Mouse (Mus musculus): ENCODE data around the gene Nodal. TPM values are rescaled to one million over a fixed set of nuclear protein-coding genes. Genes with fewer than 3 reads are reported as not detected.

Nodal gene
- 0.12 and 0.13 TPM in 2 replicates for polyA plus RNA-seq (2014; fragmentation: Nextera tagmentation; extraction: Ambion mirVana)

- peak within 1 kb of the TSS; percentile 46 for H3K9ac ChIP-seq (replicated peaks; ENCODE audit: low read depth, low read length)
- peak within 1 kb of the TSS; percentile 36 for H3K4me3 ChIP-seq (ENCODE audit: low read depth, low read length)
- peaks cover 33% of the 10 kb centered on the region for H3K27me3 ChIP-seq (ENCODE audit: control insufficient read depth, insufficient read depth, low read length)
- no peak within 1 kb of the TSS for H3K27ac ChIP-seq (ENCODE audit: low read depth, low read length)
- WGBS, result 17% methylated on average over 10 of the region's 10 CpGs
- no peaks in the 10 kb centered on the region for H3K9me3 ChIP-seq (ENCODE audit: control insufficient read depth, low read length)
- peak within 1 kb of the TSS; percentile 79 for H3K4me2 ChIP-seq (ENCODE audit: low read depth, low read length)
- no peak for ATAC-seq (ENCODE audit: low read depth)
- H3K36me3 ChIP-seq (ENCODE audit: control insufficient read depth, insufficient read depth, low read length), result no peaks in the 10 kb centered on the region
- H3K4me1 ChIP-seq (ENCODE audit: control insufficient read depth, insufficient read depth, low read length), result 0 out of 2 replicates have a peak, but pooled peaks cover 8% of the 10 kb centered on the region
These were observed at the start of gene Nodal for GRCm38 (mm10) chr10:61417672-61418071. TSS of gene Nodal (plus strand) at chr10:61417972.

DNA sequence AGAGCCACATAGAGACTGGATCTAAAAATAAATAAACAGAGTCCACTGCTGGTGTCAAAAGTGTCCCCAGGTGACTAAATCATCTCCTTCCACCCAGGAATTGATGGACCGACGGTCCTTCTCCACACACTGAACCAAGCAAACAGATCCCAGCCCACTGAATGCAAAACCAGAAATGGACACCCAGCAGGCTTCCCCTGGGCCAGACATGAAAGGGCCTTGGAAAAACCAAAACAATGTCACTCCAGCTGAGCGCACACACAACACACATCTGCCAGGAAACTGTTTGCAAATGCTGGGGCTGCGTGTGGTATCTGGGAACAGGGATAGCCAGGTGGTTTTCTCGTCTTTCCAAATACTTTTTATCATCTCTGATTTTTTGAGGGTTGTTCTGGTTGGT is 48.0 kb upstream of the Nodal start:
- H3K4me3 ChIP-seq (ENCODE audit: low read depth, low read length), result no peak overlapping the region
- no peak for ATAC-seq (ENCODE audit: low read depth)
- H3K27ac ChIP-seq (ENCODE audit: low read depth, low read length), result no peak overlapping the region
- H3K9me3 ChIP-seq (ENCODE audit: control insufficient read depth, low read length), result no peaks in the 10 kb centered on the region
- 75% methylated on average over 5 of the region's 5 CpGs for WGBS
- no peak overlapping the region for H3K4me2 ChIP-seq (ENCODE audit: low read depth, low read length)
- H3K27me3 ChIP-seq (ENCODE audit: control insufficient read depth, insufficient read depth, low read length), result no peaks in the 10 kb centered on the region
- H3K9ac ChIP-seq (replicated peaks; ENCODE audit: low read depth, low read length), result no peak overlapping the region
- no peaks in the 10 kb centered on the region for H3K4me1 ChIP-seq (ENCODE audit: control insufficient read depth, insufficient read depth, low read length)
- no peaks in the 10 kb centered on the region for H3K36me3 ChIP-seq (ENCODE audit: control insufficient read depth, insufficient read depth, low read length)

- Histone ChIP-seq H3K4me3 (ENCODE audit: low read depth, low read length) (no peak overlapping the region), H3K36me3 (ENCODE audit: control insufficient read depth, insufficient read depth, low read length) (no peaks in the 10 kb centered on the region), H3K27me3 (ENCODE audit: control insufficient read depth, insufficient read depth, low read length) (no peaks in the 10 kb centered on the region), H3K9ac (replicated peaks; ENCODE audit: low read depth, low read length) (no peak overlapping the region), H3K27ac (ENCODE audit: low read depth, low read length) (0 out of 2 replicates have a peak overlapping the region, but pooled peaks have one; percentile 30), H3K4me2 (ENCODE audit: low read depth, low read length) (no peak overlapping the region), H3K4me1 (ENCODE audit: control insufficient read depth, insufficient read depth, low read length) (no peaks in the 10 kb centered on the region), H3K9me3 (ENCODE audit: control insufficient read depth, low read length) (no peaks in the 10 kb centered on the region)
- 73% methylated on average over 18 of the region's 18 CpGs for WGBS
- ATAC-seq (ENCODE audit: low read depth), result 0 out of 2 replicates have a peak, but pooled peaks have one; percentile 11
These were observed 47.3 kb upstream of the Nodal start for GRCm38 (mm10) chr10:61370273-61370979.

- Histone ChIP-seq H3K27ac (ENCODE audit: low read depth, low read length) (no peak overlapping the region), H3K36me3 (ENCODE audit: control insufficient read depth, insufficient read depth, low read length) (no peaks in the 10 kb centered on the region), H3K4me2 (ENCODE audit: low read depth, low read length) (no peak overlapping the region), H3K27me3 (ENCODE audit: control insufficient read depth, insufficient read depth, low read length) (no peaks in the 10 kb centered on the region), H3K4me1 (ENCODE audit: control insufficient read depth, insufficient read depth, low read length) (no peaks in the 10 kb centered on the region), H3K9ac (replicated peaks; ENCODE audit: low read depth, low read length) (no peak overlapping the region), H3K9me3 (ENCODE audit: control insufficient read depth, low read length) (no peaks in the 10 kb centered on the region), H3K4me3 (ENCODE audit: low read depth, low read length) (no peak overlapping the region)
- WGBS, result 81% methylated on average over 9 of the region's 9 CpGs
- ATAC-seq (ENCODE audit: low read depth), result no peak
These were observed 45.7 kb upstream of the Nodal start for GRCm38 (mm10) chr10:61371884-61372584.

DNA sequence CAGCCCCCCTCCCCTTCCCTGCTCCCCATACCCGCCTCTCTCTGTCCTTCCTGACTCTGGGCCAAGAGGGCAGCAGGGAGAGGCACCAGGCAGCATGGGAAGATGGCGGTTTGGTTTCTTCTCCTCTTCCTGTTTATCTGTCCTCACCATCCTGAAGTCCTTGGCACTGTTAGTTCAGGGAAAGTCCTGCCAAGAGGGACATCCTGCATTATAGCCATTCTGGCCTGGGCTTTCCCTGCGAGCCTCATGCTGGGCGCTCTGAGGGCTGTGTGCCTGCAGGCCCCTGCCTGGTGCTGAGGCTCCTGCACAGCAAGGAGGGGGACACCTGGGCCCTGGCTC is 45.2 kb upstream of the Nodal start:
- no peak for ATAC-seq (ENCODE audit: low read depth)
- WGBS, result 66% methylated on average over 4 of the region's 4 CpGs
- Histone ChIP-seq H3K4me2 (ENCODE audit: low read depth, low read length) (no peak overlapping the region), H3K9ac (replicated peaks; ENCODE audit: low read depth, low read length) (no peak overlapping the region), H3K27ac (ENCODE audit: low read depth, low read length) (no peak overlapping the region), H3K36me3 (ENCODE audit: control insufficient read depth, insufficient read depth, low read length) (no peaks in the 10 kb centered on the region), H3K4me1 (ENCODE audit: control insufficient read depth, insufficient read depth, low read length) (no peaks in the 10 kb centered on the region), H3K27me3 (ENCODE audit: control insufficient read depth, insufficient read depth, low read length) (no peaks in the 10 kb centered on the region), H3K9me3 (ENCODE audit: control insufficient read depth, low read length) (no peaks in the 10 kb centered on the region), H3K4me3 (ENCODE audit: low read depth, low read length) (no peak overlapping the region)

- WGBS, result 63% methylated on average over 4 of the region's 4 CpGs
- Histone ChIP-seq H3K4me1 (ENCODE audit: control insufficient read depth, insufficient read depth, low read length) (no peaks in the 10 kb centered on the region), H3K36me3 (ENCODE audit: control insufficient read depth, insufficient read depth, low read length) (no peaks in the 10 kb centered on the region), H3K4me2 (ENCODE audit: low read depth, low read length) (no peak overlapping the region), H3K27me3 (ENCODE audit: control insufficient read depth, insufficient read depth, low read length) (no peaks in the 10 kb centered on the region), H3K27ac (ENCODE audit: low read depth, low read length) (no peak overlapping the region), H3K9me3 (ENCODE audit: control insufficient read depth, low read length) (no peaks in the 10 kb centered on the region), H3K9ac (replicated peaks; ENCODE audit: low read depth, low read length) (no peak overlapping the region), H3K4me3 (ENCODE audit: low read depth, low read length) (no peak overlapping the region)
- no peak for ATAC-seq (ENCODE audit: low read depth)
These were observed 43.7 kb upstream of the Nodal start for GRCm38 (mm10) chr10:61374076-61374475.

DNA sequence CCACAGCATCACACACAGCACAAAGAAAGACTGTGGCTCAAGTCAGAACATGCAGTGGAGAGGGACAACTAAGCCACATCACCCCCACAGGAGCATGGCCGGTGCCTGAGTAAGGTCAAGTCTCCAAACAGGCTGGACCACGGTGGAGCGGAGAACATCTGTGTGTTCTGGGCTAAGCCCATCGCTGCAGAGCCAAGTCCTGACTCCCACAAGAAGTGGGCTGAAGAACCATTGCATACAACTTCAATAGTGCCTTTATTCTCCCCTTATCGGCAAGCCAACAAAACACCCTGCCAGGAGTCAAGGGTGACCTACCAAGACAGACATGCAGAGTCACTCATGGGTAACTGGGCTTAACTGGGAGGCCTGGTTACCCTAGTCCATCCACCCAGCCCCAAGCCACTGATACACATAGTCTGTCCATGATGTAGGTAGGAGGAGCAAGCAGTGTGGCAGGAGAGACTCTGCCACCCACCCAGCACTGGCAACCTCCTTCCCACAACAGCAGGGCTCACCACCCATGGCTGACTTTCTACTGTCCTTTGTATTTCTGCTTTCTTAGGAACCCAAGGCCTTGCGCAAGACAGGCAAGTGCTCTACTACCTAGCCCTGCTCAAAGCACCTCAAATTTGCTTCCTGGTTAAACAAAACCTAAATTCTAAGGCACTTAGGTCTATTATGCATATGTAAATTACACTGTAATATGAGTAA is 42.8 kb upstream of the Nodal start:
- H3K36me3 ChIP-seq (ENCODE audit: control insufficient read depth, insufficient read depth, low read length), result no peaks in the 10 kb centered on the region
- H3K27ac ChIP-seq (ENCODE audit: low read depth, low read length), result no peak overlapping the region
- no peaks in the 10 kb centered on the region for H3K9me3 ChIP-seq (ENCODE audit: control insufficient read depth, low read length)
- no peak overlapping the region for H3K9ac ChIP-seq (replicated peaks; ENCODE audit: low read depth, low read length)
- ATAC-seq (ENCODE audit: low read depth), result no peak
- H3K27me3 ChIP-seq (ENCODE audit: control insufficient read depth, insufficient read depth, low read length), result no peaks in the 10 kb centered on the region
- no peaks in the 10 kb centered on the region for H3K4me1 ChIP-seq (ENCODE audit: control insufficient read depth, insufficient read depth, low read length)
- H3K4me3 ChIP-seq (ENCODE audit: low read depth, low read length), result no peak overlapping the region
- 79% methylated on average over 6 of the region's 6 CpGs for WGBS
- H3K4me2 ChIP-seq (ENCODE audit: low read depth, low read length), result no peak overlapping the region

DNA sequence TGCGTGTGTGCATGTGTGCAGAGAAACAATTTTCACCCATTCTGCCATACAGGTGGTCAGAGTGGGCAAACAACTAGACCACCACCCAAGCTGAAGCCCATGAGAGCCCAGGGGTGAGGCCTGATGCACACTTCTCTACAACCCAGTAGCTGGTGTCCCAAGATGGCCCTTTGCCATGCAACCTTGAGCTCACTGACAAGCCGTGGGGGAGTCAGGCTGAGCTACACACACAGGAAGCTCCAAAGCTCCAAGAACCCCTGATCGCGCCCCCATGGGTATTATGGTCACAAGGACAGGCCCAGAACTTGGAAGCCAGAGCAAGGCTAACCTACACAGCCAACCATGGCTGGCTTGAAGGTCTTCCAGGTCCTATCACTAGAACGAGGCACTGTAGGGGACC is 39.7 kb upstream of the Nodal start:
- Histone ChIP-seq H3K4me2 (ENCODE audit: low read depth, low read length) (no peak overlapping the region), H3K9ac (replicated peaks; ENCODE audit: low read depth, low read length) (no peak overlapping the region), H3K27me3 (ENCODE audit: control insufficient read depth, insufficient read depth, low read length) (no peaks in the 10 kb centered on the region), H3K27ac (ENCODE audit: low read depth, low read length) (no peak overlapping the region), H3K9me3 (ENCODE audit: control insufficient read depth, low read length) (no peaks in the 10 kb centered on the region), H3K4me3 (ENCODE audit: low read depth, low read length) (no peak overlapping the region), H3K4me1 (ENCODE audit: control insufficient read depth, insufficient read depth, low read length) (peaks cover 5% of the 10 kb centered on the region; the same call in 1 of the 2 replicates), H3K36me3 (ENCODE audit: control insufficient read depth, insufficient read depth, low read length) (no peaks in the 10 kb centered on the region)
- ATAC-seq (ENCODE audit: low read depth), result no peak
- 92% methylated on average over 5 of the region's 5 CpGs for WGBS

DNA sequence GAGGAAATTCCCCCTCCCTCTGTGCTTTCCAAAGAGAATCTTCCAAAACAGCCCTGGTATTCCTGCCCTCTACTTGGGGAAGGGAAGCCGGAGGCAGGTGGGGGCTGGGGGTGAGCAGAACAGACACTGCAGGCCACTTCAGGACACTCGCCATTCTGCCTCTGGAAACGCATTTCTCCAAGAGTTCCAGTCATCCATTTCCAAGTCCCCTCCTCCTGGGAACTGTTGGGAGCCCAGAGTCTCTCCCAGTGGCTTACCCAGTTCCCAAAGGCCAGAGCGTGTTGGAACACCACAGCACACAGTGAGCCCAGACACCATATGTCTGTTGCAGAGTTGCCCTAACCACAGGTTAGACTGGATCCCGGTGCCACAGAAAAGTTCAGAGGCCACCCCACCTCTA is 39.1 kb upstream of the Nodal start:
- Histone ChIP-seq H3K9ac (replicated peaks; ENCODE audit: low read depth, low read length) (no peak overlapping the region), H3K36me3 (ENCODE audit: control insufficient read depth, insufficient read depth, low read length) (no peaks in the 10 kb centered on the region), H3K4me1 (ENCODE audit: control insufficient read depth, insufficient read depth, low read length) (peaks cover 6% of the 10 kb centered on the region), H3K27me3 (ENCODE audit: control insufficient read depth, insufficient read depth, low read length) (no peaks in the 10 kb centered on the region), H3K27ac (ENCODE audit: low read depth, low read length) (no peak overlapping the region), H3K9me3 (ENCODE audit: control insufficient read depth, low read length) (no peaks in the 10 kb centered on the region), H3K4me3 (ENCODE audit: low read depth, low read length) (no peak overlapping the region), H3K4me2 (ENCODE audit: low read depth, low read length) (no peak overlapping the region)
- WGBS, result 86% methylated on average over 5 of the region's 5 CpGs
- ATAC-seq (ENCODE audit: low read depth), result no peak

Measured in neural tube, embryonic 14.5 days (tissue).